Mouse (Mus musculus) bone marrow macrophage, adult 2 months (primary cell): ENCODE data around the gene Gm42906.

ENCODE experiments used
- CTCF ChIP-seq: IDR thresholded peaks from 2 replicates; pipeline ENCODE4 v1.5.1; 2012; ENCODE audit warnings: low read depth, mild to moderate bottlenecking, low read length, moderate library complexity
- POLR2A ChIP-seq: IDR thresholded peaks from 2 replicates; pipeline ENCODE4 v1.6.1; 2012; ENCODE audit warnings: mild to moderate bottlenecking, low read depth, low read length, borderline replicate concordance

GRCm38 (mm10) chr5:151187336-151187735 is 240.6 kb downstream of the Gm42906 start:
- TF ChIP-seq POLR2A (no peak), CTCF (no peak)
